Mouse (Mus musculus) hindbrain, embryonic 16.5 days (tissue): ENCODE results near the gene Cav2. TPM values are rescaled to one million over a fixed set of nuclear protein-coding genes. Genes with fewer than 3 reads are reported as not detected.

Experiments
- ATAC-seq: fragments of 200-750 bp; cut with Nextera tagmentation; 2 replicates; pipeline ENCODE4 v1.8.0; 2017; ENCODE audit warnings: moderate TSS enrichment, moderate library complexity
- H3K27ac ChIP-seq: fragments of 300-500 bp; sonication (generic); 2 replicates; pipeline ENCODE4 v1.5.1; 2014; ENCODE audit warnings: low read depth, mild to moderate bottlenecking, control low read depth, low read length, moderate library complexity
- H3K27me3 ChIP-seq: fragments of 300-500 bp; sonication (generic); replicated peaks from 2 replicates; pipeline ENCODE4 v1.6.1; 2014; ENCODE audit warnings: low read length; ENCODE audit not compliant: control insufficient read depth, insufficient read depth
- H3K36me3 ChIP-seq: fragments of 300-500 bp; sonication (generic); 2 replicates; pipeline ENCODE4 v1.6.1; 2014; ENCODE audit warnings: mild to moderate bottlenecking, low read length, moderate library complexity, mixed read lengths; ENCODE audit not compliant: control insufficient read depth, insufficient read depth
- H3K4me1 ChIP-seq: fragments of 300-500 bp; sonication (generic); 2 replicates; pipeline ENCODE4 v1.6.1; 2014; ENCODE audit warnings: low read depth, low read length; ENCODE audit not compliant: control insufficient read depth, insufficient read depth
- H3K4me2 ChIP-seq: fragments of 300-500 bp; sonication (generic); 2 replicates; pipeline ENCODE4 v1.6.1; 2014; ENCODE audit warnings: mild to moderate bottlenecking, low read length, control low read depth, moderate library complexity
- H3K4me3 ChIP-seq: fragments of 300-500 bp; sonication (generic); 2 replicates; pipeline ENCODE4 v1.5.1; 2014; ENCODE audit warnings: mild to moderate bottlenecking, low read length, control low read depth, moderate library complexity
- H3K9ac ChIP-seq: fragments of 300-500 bp; sonication (generic); 2 replicates; pipeline ENCODE4 v1.6.1; 2014; ENCODE audit warnings: low read depth, mild to moderate bottlenecking, control low read depth, low read length, moderate library complexity
- H3K9me3 ChIP-seq: fragments of 300-500 bp; sonication (generic); 2 replicates; pipeline ENCODE4 v1.6.1; 2014; ENCODE audit warnings: mild to moderate bottlenecking, low read length, moderate library complexity; ENCODE audit not compliant: control insufficient read depth
- WGBS: fragments of 180-500 bp; shearing (Covaris S2); extraction: QIAGEN DNeasy Blood & Tissue Kit; methylation state at CpG from one replicate; pipeline ENCODE4 v1.1.7; 2014; 5-methylcytosine and 5-hydroxymethylcytosine counted together
- polyA plus RNA-seq: library from polyadenylated mRNA; unstranded; fragments of >200 nt; fragmentation: Nextera tagmentation; extraction: Ambion mirVana; gene quantifications from 2 replicates; pipeline ENCODE4 v1.2.1, GENCODE M21; 2015

Gene Cav2
- polyA plus RNA-seq, 1 experiment from 2014 or later = 24.2 TPM

- Histone ChIP-seq H3K9me3 (no peaks in the 10 kb centered on the region), H3K4me3 (no peak overlapping the region), H3K4me1 (no peaks in the 10 kb centered on the region), H3K9ac (no peak overlapping the region), H3K4me2 (no peak overlapping the region), H3K36me3 (no peaks in the 10 kb centered on the region), H3K27ac (no peak overlapping the region), H3K27me3 (no peaks in the 10 kb centered on the region)
- no peak for ATAC-seq
- WGBS = 31% methylated on average over 1 of the region's 1 CpGs
Measured at GRCm38 (mm10) chr6:17317167-17317524, 36.2 kb downstream of the Cav2 start.

GRCm38 (mm10) chr6:17317944-17318343 lies 37.0 kb downstream of the Cav2 start:
- H3K27ac ChIP-seq = no peak overlapping the region
- H3K36me3 ChIP-seq = no peaks in the 10 kb centered on the region
- H3K9ac ChIP-seq = no peak overlapping the region
- 61% methylated on average over 1 of the region's 1 CpGs for WGBS
- no peak for ATAC-seq
- H3K27me3 ChIP-seq = no peaks in the 10 kb centered on the region
- no peaks in the 10 kb centered on the region for H3K4me1 ChIP-seq
- H3K4me2 ChIP-seq = no peak overlapping the region
- no peak overlapping the region for H3K4me3 ChIP-seq
- no peaks in the 10 kb centered on the region for H3K9me3 ChIP-seq

- Histone ChIP-seq H3K27me3 (no peaks in the 10 kb centered on the region), H3K27ac (no peak overlapping the region), H3K9me3 (no peaks in the 10 kb centered on the region), H3K4me1 (no peaks in the 10 kb centered on the region), H3K9ac (no peak overlapping the region), H3K4me3 (no peak overlapping the region), H3K36me3 (no peaks in the 10 kb centered on the region), H3K4me2 (no peak overlapping the region)
- no peak for ATAC-seq
- 86% methylated on average over 6 of the region's 6 CpGs for WGBS
Measured at GRCm38 (mm10) chr6:17321976-17322375, 41.0 kb downstream of the Cav2 start.

- Histone ChIP-seq H3K36me3 (no peaks in the 10 kb centered on the region), H3K27ac (no peak overlapping the region), H3K27me3 (no peaks in the 10 kb centered on the region), H3K4me3 (no peak overlapping the region), H3K4me1 (no peaks in the 10 kb centered on the region), H3K9ac (no peak overlapping the region), H3K9me3 (no peaks in the 10 kb centered on the region), H3K4me2 (no peak overlapping the region)
- ATAC-seq = no peak
- WGBS = 65% methylated on average over 11 of the region's 11 CpGs
Measured at GRCm38 (mm10) chr6:17327216-17327615, 46.2 kb downstream of the Cav2 start.

GRCm38 (mm10) chr6:17329801-17330200 lies 48.8 kb downstream of the Cav2 start:
- no peak overlapping the region for H3K27ac ChIP-seq
- H3K4me3 ChIP-seq = no peak overlapping the region
- H3K9me3 ChIP-seq = no peaks in the 10 kb centered on the region
- H3K36me3 ChIP-seq = no peaks in the 10 kb centered on the region
- ATAC-seq = no peak
- WGBS = 82% methylated on average over 3 of the region's 3 CpGs
- H3K4me2 ChIP-seq = no peak overlapping the region
- H3K27me3 ChIP-seq = no peaks in the 10 kb centered on the region
- no peak overlapping the region for H3K9ac ChIP-seq
- H3K4me1 ChIP-seq = no peaks in the 10 kb centered on the region

- Histone ChIP-seq H3K4me3 (no peak overlapping the region), H3K27me3 (no peaks in the 10 kb centered on the region), H3K36me3 (no peaks in the 10 kb centered on the region), H3K9me3 (no peaks in the 10 kb centered on the region), H3K9ac (no peak overlapping the region), H3K4me1 (no peaks in the 10 kb centered on the region), H3K27ac (no peak overlapping the region), H3K4me2 (no peak overlapping the region)
- WGBS = 87% methylated on average over 2 of the region's 2 CpGs
- no peak for ATAC-seq
Measured at GRCm38 (mm10) chr6:17337724-17338123, 56.7 kb downstream of the Cav2 start.

Other genes starting within 250 kb of the Cav2 start
- gene Tes, start 216.0 kb upstream of the Cav2 start, polyA plus RNA-seq = 55.5 and 58.8 TPM in 2 replicates
- gene Cav1, start 25.1 kb downstream of the Cav2 start, polyA plus RNA-seq = 45.8 and 46.0 TPM in 2 replicates
- 1.8 and 2.2 TPM in 2 replicates for gene Met, start 182.6 kb downstream of the Cav2 start, polyA plus RNA-seq